Mouse (Mus musculus) left cerebral cortex, postnatal 14 days (tissue): ENCODE measurements around the gene Mex3a. TPM values are rescaled to one million over a fixed set of nuclear protein-coding genes. Genes with fewer than 3 reads are reported as not detected.
A peak's percentile ranks its signal among the peaks of the same experiment; 100 is the strongest.

ENCODE experiments used
- DNase-seq, 2 experiments: peaks; one replicate each; pipeline ENCODE4 v3.0.0; 2021 to 2022; ENCODE audit warnings: low spot score in 2 of 2, mixed read lengths in 1 of 2
- intact Hi-C: fragments of 180-260 bp; cut with DNase I; formaldehyde crosslinking; loops from one replicate; pipeline ENCODE4 v1.15.1; 2025
- total RNA-seq, 2 experiments: library from RNA; stranded (reverse); gene quantifications; 2 replicates each; pipeline ENCODE4 v1.2.3; 2021

The Mex3a gene
- total RNA-seq, 2 experiments from 2014 or later = 3.3 to 4.2 TPM

- intact Hi-C loops = no loop called here
- no peak for DNase-seq
Observed at GRCm38 (mm10) chr3:88540085-88540484, 7.9 kb downstream of the Mex3a start.

- intact Hi-C loops = no loop called here
Observed at GRCm38 (mm10) chr3:88541622-88542401, 9.6 kb downstream of the Mex3a start.

GRCm38 (mm10) chr3:88542486-88542885 is 10.3 kb downstream of the Mex3a start:
- no peak for DNase-seq
- intact Hi-C loops = no loop called here

More at GRCm38 (mm10) chr3:88541622-88542401, 9.6 kb downstream of the Mex3a start:
- DNase-seq = no peak

DNA sequence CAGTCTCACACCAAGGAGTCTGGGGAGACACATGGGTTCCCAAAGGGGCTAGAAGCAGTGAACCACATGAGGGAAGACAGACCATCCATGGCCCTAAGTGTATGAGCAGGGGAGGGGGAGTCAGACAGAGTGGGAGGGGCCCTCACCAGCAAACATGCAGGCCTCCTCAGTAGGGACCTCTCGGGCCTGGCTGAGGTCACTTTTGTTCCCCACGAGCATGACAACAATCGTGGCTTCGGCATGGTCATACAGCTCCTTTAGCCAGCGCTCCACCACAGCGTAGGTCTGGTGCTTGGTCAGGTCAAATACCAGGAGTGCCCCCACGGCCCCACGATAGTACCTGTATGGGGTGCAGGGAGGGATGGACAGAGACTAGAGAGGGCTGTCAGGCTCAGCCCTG is 11.0 kb downstream of the Mex3a start:
- intact Hi-C loops = no loop called here
- no peak for DNase-seq

GRCm38 (mm10) chr3:88543651-88544410 is 11.6 kb downstream of the Mex3a start:
- DNase-seq = no peak
- intact Hi-C loops = no loop called here

GRCm38 (mm10) chr3:88544514-88544913 is 12.3 kb downstream of the Mex3a start:
- DNase-seq = no peak
- intact Hi-C loops = no loop called here

DNA sequence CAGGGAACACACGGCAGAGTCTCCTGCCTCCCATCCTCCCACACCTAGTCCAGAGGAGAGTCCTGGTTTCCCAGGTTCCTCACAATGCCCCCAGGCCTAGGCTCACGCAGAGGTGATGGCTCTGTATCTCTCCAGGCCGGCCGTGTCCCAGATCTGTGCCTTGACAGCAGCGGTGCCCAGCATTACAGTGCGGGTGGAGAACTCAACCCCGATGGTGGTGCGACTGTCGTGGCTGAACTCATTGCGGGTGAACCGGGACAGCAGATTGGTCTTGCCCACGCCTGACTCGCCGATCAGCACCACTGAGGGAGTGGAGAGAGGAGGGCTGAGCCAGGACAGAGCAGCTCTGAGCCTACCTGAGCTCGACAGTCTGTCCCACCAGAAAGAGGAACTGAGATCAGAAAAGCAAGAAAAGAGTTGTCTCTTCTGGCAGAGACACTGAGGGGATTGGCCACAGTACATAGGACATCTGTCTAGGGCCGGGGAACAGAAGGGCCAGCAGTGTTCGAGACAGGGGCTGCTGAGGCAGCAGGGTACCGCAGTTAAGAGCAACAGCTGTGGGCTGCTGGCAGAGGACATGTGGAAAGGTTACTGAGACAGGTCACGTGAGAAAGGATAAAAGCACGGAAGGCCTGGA is 12.9 kb downstream of the Mex3a start:
- no peak for DNase-seq

GRCm38 (mm10) chr3:88546674-88547418 is 14.7 kb downstream of the Mex3a start:
- intact Hi-C loops = no loop called here
- DNase-seq = no peak

More for the DNA sequence above, 12.9 kb downstream of the Mex3a start:
- intact Hi-C loops = no loop called here

DNA sequence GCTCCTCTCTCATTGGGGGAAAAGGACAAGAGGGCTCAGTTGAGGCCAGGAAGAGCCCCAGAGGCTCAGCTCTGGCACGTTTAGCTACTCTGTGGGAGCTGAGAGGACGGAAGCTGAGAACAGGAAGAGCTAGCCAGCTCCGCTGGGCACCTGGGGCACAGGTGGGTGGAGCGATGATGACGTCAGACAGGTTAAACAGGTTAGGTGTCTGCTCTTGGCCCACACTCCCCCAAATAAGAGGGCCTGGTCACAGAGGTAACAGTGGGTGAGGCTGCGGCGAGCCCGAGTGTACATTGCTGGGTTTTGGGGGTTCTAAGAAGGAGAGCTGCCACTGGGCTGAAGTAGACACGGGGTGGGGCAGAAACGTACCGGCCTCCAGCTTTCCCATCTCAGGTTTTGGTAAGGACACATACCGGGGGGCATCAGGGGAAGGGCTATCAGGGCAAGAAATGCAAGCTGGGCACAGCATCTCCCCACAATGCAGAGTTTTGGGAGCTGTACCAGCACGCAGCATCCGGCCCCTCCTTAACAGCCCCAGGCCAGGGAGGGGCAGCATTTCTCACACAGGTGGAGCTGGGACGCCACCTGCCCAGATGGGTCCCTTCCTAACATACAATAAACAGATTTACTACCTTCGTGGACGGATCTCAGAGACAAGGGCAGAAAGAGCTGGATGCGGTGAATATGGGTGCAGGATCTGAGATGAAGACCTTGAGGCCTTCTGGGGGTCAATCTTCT is 16.2 kb downstream of the Mex3a start, which contains the start of gene Rab25:
Rab25 (minus strand) TSS at position 121 of the 738 bp plus-strand sequence.
- DNase-seq = no peak
- intact Hi-C loops = no loop called here

DNA sequence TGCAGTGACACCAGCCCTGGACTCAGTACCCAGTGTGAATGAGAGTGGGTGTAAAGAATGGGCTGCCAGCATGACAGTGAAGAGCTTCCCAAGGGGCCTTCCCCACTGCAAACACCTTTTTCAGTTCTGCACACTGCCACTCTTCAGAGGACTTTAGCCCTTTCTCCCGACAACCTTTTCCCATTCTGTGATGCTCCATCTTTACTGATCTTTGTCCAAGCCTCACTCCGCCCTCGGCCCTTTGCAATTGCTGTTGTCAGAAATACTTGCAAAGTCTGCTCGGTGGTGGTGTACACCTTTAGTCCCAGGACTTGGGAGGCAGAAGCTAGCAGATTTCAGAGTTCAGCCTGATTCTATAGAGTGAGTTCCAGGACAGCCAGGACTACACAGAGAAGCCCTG is 19.4 kb downstream of the Mex3a start:
- intact Hi-C loops = no loop called here
- DNase-seq = no peak

GRCm38 (mm10) chr3:88552082-88552645 is 20.0 kb downstream of the Mex3a start:
- no peak for DNase-seq
- intact Hi-C loops = no loop called here

- intact Hi-C loops = no loop called here
- DNase-seq = peak; percentile 98 to 99
Observed at GRCm38 (mm10) chr3:88552676-88553524, 20.7 kb downstream of the Mex3a start, which contains the start of gene Lamtor2. Lamtor2 (minus strand) TSS chr3:88553074.

DNA sequence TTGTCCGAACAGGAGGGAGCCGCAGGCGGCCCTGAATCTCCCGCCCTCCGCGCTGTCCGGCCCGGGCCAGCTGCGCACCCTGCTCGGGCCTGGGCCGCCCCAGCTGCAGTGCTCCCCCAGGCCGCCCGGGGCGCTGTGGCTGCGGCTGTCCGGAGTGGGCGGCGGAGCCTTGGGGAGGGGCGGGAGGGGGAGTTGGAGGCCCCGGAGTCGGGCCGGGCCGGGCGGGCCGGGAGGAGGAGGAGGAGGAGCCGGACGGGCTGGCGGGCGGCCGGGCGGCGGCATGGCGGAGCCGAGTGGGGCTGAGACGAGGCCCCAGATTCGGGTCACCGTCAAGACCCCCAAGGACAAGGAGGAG is 21.3 kb downstream of the Mex3a start, which contains the start of gene Ubqln4:
Ubqln4 (plus strand) TSS at position 234 of the 355 bp plus-strand sequence.
- peak; percentile 86 to 88 for DNase-seq
- intact Hi-C loops = no loop called here

GRCm38 (mm10) chr3:88553880-88554586 is 21.8 kb downstream of the Mex3a start:
- intact Hi-C loops = no loop called here
- peak; percentile 46 to 63 for DNase-seq

DNA sequence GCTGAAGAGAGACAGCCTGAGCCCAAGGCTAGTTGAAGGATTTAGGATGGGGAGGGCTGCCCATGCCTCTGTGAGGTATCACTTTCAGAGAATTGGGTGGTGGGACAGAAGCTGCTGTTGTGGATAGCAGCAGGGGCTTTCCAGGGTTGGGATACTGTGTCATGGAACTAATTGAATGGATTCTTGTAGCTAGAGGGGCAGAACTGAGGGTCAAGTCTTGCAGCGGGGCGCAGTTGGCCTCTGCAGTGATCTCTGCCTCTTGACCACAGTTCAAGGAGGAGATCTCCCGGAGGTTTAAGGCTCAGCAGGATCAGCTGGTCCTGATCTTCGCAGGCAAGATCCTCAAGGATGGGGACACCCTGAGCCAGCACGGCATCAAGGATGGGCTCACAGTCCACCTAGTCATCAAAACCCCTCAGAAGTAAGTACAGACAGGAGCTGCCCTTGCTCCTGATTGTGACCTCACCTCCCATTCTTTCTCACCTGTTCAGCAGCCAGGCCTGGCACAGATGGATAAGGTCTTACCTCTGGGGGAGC is 22.9 kb downstream of the Mex3a start:
- no peak for DNase-seq
- intact Hi-C loops = no loop called here

GRCm38 (mm10) chr3:88555731-88556130 is 23.5 kb downstream of the Mex3a start:
- DNase-seq = no peak
- intact Hi-C loops = no loop called here

- DNase-seq = no peak
- intact Hi-C loops = no loop called here
Observed at GRCm38 (mm10) chr3:88556616-88557015, 24.4 kb downstream of the Mex3a start.
